Mouse (Mus musculus): ENCODE measurements at regions not wholly inside any gene's neighbourhood (a gene's known extent, or its start where the extent isn't known, plus 50 kb on each side); places are given as distances from the start of the nearest gene placed in this dataset.

GRCm38 (mm10) chr16:76232680-76233079 lies 140.9 kb downstream of the Nrip1 start:
- no peaks in the 10 kb centered on the region for H3K4me1 ChIP-seq (ENCODE audit: control insufficient read depth, insufficient read depth, low read length)
- no peaks in the 10 kb centered on the region for H3K27me3 ChIP-seq (ENCODE audit: control insufficient read depth, insufficient read depth, low read length, poor library complexity, severe bottlenecking)
- H3K9ac ChIP-seq (ENCODE audit: low read depth, poor library complexity, severe bottlenecking): no peak overlapping the region
- H3K9me3 ChIP-seq (replicated peaks; ENCODE audit: control insufficient read depth, insufficient read depth, low read length, poor library complexity, severe bottlenecking): no peaks in the 10 kb centered on the region
- TF ChIP-seq POLR2A (IDR thresholded peaks at IDR 0.05; ENCODE audit: insufficient read depth, low read length) (no peak), CTCF (IDR thresholded peaks at IDR 0.05; ENCODE audit: low read depth, low read length) (no peak), EP300 (IDR thresholded peaks at IDR 0.05; ENCODE audit: insufficient read depth, low read depth, low read length) (no peak)
- no peaks in the 10 kb centered on the region for H3K36me3 ChIP-seq (ENCODE audit: control insufficient read depth, insufficient read depth, low read length, poor library complexity, severe bottlenecking)
- no peak overlapping the region for H3K27ac ChIP-seq (ENCODE audit: insufficient read depth, low read length)
- H3K4me3 ChIP-seq (ENCODE audit: low read depth, low read length): no peak overlapping the region

- H3K27me3 ChIP-seq (ENCODE audit: control insufficient read depth, insufficient read depth, low read length, poor library complexity, severe bottlenecking): no peaks in the 10 kb centered on the region
These were observed 141.5 kb downstream of the Nrip1 start for GRCm38 (mm10) chr16:76232174-76232573.

GRCm38 (mm10) chr16:76230516-76231302 lies 142.9 kb downstream of the Nrip1 start:
- Histone ChIP-seq H3K4me1 (ENCODE audit: control insufficient read depth, insufficient read depth, low read length) (no peaks in the 10 kb centered on the region), H3K9me3 (replicated peaks; ENCODE audit: control insufficient read depth, insufficient read depth, low read length, poor library complexity, severe bottlenecking) (no peaks in the 10 kb centered on the region), H3K4me3 (ENCODE audit: low read depth, low read length) (no peak overlapping the region), H3K27ac (ENCODE audit: insufficient read depth, low read length) (no peak overlapping the region), H3K36me3 (ENCODE audit: control insufficient read depth, insufficient read depth, low read length, poor library complexity, severe bottlenecking) (no peaks in the 10 kb centered on the region), H3K9ac (ENCODE audit: low read depth, poor library complexity, severe bottlenecking) (no peak overlapping the region), H3K27me3 (ENCODE audit: control insufficient read depth, insufficient read depth, low read length, poor library complexity, severe bottlenecking) (no peaks in the 10 kb centered on the region)
- TF ChIP-seq CTCF (IDR thresholded peaks at IDR 0.05; ENCODE audit: low read depth, low read length): no peak
- no peak for TF ChIP-seq POLR2A (IDR thresholded peaks at IDR 0.05; ENCODE audit: insufficient read depth, low read length)
- no peak for TF ChIP-seq EP300 (IDR thresholded peaks at IDR 0.05; ENCODE audit: insufficient read depth, low read depth, low read length)

More at GRCm38 (mm10) chr16:76232174-76232573, 141.5 kb downstream of the Nrip1 start:
- H3K9ac ChIP-seq (ENCODE audit: low read depth, poor library complexity, severe bottlenecking): no peak overlapping the region
- H3K27ac ChIP-seq (ENCODE audit: insufficient read depth, low read length): no peak overlapping the region
- no peaks in the 10 kb centered on the region for H3K9me3 ChIP-seq (replicated peaks; ENCODE audit: control insufficient read depth, insufficient read depth, low read length, poor library complexity, severe bottlenecking)
- no peak overlapping the region for H3K4me3 ChIP-seq (ENCODE audit: low read depth, low read length)
- H3K36me3 ChIP-seq (ENCODE audit: control insufficient read depth, insufficient read depth, low read length, poor library complexity, severe bottlenecking): no peaks in the 10 kb centered on the region
- no peak for TF ChIP-seq CTCF (IDR thresholded peaks at IDR 0.05; ENCODE audit: low read depth, low read length)
- TF ChIP-seq POLR2A (IDR thresholded peaks at IDR 0.05; ENCODE audit: insufficient read depth, low read length): no peak
- no peaks in the 10 kb centered on the region for H3K4me1 ChIP-seq (ENCODE audit: control insufficient read depth, insufficient read depth, low read length)

- Histone ChIP-seq H3K4me1 (ENCODE audit: control insufficient read depth, insufficient read depth, low read length) (peaks cover 1% of the 10 kb centered on the region), H3K36me3 (ENCODE audit: control insufficient read depth, insufficient read depth, low read length, poor library complexity, severe bottlenecking) (no peaks in the 10 kb centered on the region), H3K9ac (ENCODE audit: low read depth, poor library complexity, severe bottlenecking) (no peak overlapping the region), H3K9me3 (replicated peaks; ENCODE audit: control insufficient read depth, insufficient read depth, low read length, poor library complexity, severe bottlenecking) (no peaks in the 10 kb centered on the region), H3K4me3 (ENCODE audit: low read depth, low read length) (no peak overlapping the region), H3K27ac (ENCODE audit: insufficient read depth, low read length) (no peak overlapping the region), H3K27me3 (ENCODE audit: control insufficient read depth, insufficient read depth, low read length, poor library complexity, severe bottlenecking) (no peaks in the 10 kb centered on the region)
- no peak for TF ChIP-seq EP300 (IDR thresholded peaks at IDR 0.05; ENCODE audit: insufficient read depth, low read depth, low read length)
- no peak for TF ChIP-seq CTCF (IDR thresholded peaks at IDR 0.05; ENCODE audit: low read depth, low read length)
- TF ChIP-seq POLR2A (IDR thresholded peaks at IDR 0.05; ENCODE audit: insufficient read depth, low read length): no peak
These were observed 145.2 kb downstream of the Nrip1 start for GRCm38 (mm10) chr16:76228451-76228850.

GRCm38 (mm10) chr16:76226446-76226845 lies 147.2 kb downstream of the Nrip1 start:
- TF ChIP-seq EP300 (IDR thresholded peaks at IDR 0.05; ENCODE audit: insufficient read depth, low read depth, low read length) (no peak), POLR2A (IDR thresholded peaks at IDR 0.05; ENCODE audit: insufficient read depth, low read length) (no peak), CTCF (IDR thresholded peaks at IDR 0.05; ENCODE audit: low read depth, low read length) (no peak)
- Histone ChIP-seq H3K4me3 (ENCODE audit: low read depth, low read length) (no peak overlapping the region), H3K27me3 (ENCODE audit: control insufficient read depth, insufficient read depth, low read length, poor library complexity, severe bottlenecking) (no peaks in the 10 kb centered on the region), H3K36me3 (ENCODE audit: control insufficient read depth, insufficient read depth, low read length, poor library complexity, severe bottlenecking) (no peaks in the 10 kb centered on the region), H3K4me1 (ENCODE audit: control insufficient read depth, insufficient read depth, low read length) (peaks cover 1% of the 10 kb centered on the region), H3K9me3 (replicated peaks; ENCODE audit: control insufficient read depth, insufficient read depth, low read length, poor library complexity, severe bottlenecking) (no peaks in the 10 kb centered on the region), H3K9ac (ENCODE audit: low read depth, poor library complexity, severe bottlenecking) (no peak overlapping the region), H3K27ac (ENCODE audit: insufficient read depth, low read length) (no peak overlapping the region)

GRCm38 (mm10) chr16:76225587-76226226 lies 147.9 kb downstream of the Nrip1 start:
- Histone ChIP-seq H3K9me3 (replicated peaks; ENCODE audit: control insufficient read depth, insufficient read depth, low read length, poor library complexity, severe bottlenecking) (no peaks in the 10 kb centered on the region), H3K9ac (ENCODE audit: low read depth, poor library complexity, severe bottlenecking) (no peak overlapping the region), H3K4me3 (ENCODE audit: low read depth, low read length) (no peak overlapping the region), H3K27me3 (ENCODE audit: control insufficient read depth, insufficient read depth, low read length, poor library complexity, severe bottlenecking) (no peaks in the 10 kb centered on the region), H3K27ac (ENCODE audit: insufficient read depth, low read length) (no peak overlapping the region), H3K4me1 (ENCODE audit: control insufficient read depth, insufficient read depth, low read length) (peaks cover 1% of the 10 kb centered on the region), H3K36me3 (ENCODE audit: control insufficient read depth, insufficient read depth, low read length, poor library complexity, severe bottlenecking) (no peaks in the 10 kb centered on the region)
- TF ChIP-seq EP300 (IDR thresholded peaks at IDR 0.05; ENCODE audit: insufficient read depth, low read depth, low read length) (no peak), CTCF (IDR thresholded peaks at IDR 0.05; ENCODE audit: low read depth, low read length) (no peak), POLR2A (IDR thresholded peaks at IDR 0.05; ENCODE audit: insufficient read depth, low read length) (no peak)

All from ES-Bruce4 (cell line).